Mouse (Mus musculus) v-Abl transformed pro-B cells (cell line): ENCODE measurements around the gene Nfix.

Experiments
- in situ Hi-C, 2 experiments: fragments of 400-800 bp; cut with MboI; formaldehyde crosslinking; loops; one replicate each; pipeline ENCODE4 v1.15.1; 2025; ENCODE audit not compliant: unreplicated experiment in 2 of 2

The Nfix gene

DNA sequence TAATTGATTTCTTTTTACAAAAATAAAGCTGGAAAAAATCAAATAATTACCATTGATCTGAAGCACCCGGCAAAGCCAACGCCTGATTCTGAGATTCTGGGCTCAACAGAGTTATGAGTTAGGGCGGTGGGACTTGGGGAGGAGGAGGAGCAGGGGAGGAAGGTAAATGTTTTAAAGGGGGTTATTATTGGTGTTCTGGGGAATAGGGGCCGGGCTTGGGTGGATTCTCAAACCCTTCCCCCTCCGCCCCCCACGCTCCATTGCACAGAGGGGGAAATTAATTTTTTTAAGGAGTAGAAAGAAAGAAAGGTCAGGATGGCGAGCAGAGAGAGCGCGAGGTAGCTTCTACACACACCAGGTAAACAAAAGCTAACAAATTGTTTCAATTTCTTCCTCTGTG, 26.8 kb downstream of the Nfix start:
- in situ Hi-C loops: loop anchor here in 1 of 2 experiments (25.0 kb wide), 1 partner anchor 386 kb away; the partner anchor contains the start of gene Cacna1a

GRCm38 (mm10) chr8:84772628-84773027, 27.5 kb downstream of the Nfix start:
- in situ Hi-C loops: loop anchor here in 1 of 2 experiments (25.0 kb wide), 1 partner anchor 385 kb away; the partner anchor contains the start of gene Cacna1a

GRCm38 (mm10) chr8:84771941-84772378, 28.2 kb downstream of the Nfix start:
- in situ Hi-C loops: loop anchor here in 1 of 2 experiments (25.0 kb wide), 1 partner anchor 385 kb away; the partner anchor contains the start of gene Cacna1a

DNA sequence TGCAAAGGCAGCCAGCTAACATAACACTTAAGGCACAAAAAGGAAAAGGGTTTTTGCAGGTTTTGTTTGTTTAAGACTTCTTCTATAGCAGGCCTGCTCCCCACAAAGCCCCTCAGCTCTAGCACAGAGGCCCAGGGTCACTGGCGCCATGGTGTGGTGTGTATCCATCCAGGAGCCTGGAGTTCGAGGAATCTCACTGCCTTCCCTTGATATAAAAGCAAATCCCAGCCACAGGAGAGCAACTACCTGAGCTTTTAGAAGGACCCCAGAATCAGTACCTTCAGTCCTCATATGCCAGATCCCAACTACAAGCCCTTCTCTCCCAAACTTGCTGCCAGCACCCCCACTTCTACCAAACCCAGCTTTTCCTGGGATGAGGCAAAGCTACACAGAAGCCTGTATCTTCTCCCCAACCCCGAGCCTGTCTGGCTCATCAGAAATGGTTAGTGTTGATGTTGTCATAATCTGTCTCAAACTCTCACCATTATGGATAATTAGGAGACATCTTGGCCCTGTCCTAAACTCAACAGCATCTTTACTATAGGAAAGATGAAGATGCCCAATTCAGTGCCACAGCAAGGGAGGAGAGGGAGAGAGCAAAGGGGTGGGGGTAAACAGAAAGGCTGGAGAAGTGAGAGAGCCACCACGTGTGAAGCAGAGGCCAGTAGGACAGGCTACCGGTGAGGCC, 29.0 kb downstream of the Nfix start:
- in situ Hi-C loops: loop anchor here in 1 of 2 experiments (25.0 kb wide), 1 partner anchor 384 kb away; the partner anchor contains the start of gene Cacna1a

- in situ Hi-C loops: loop anchor here in 1 of 2 experiments (25.0 kb wide), 1 partner anchor 383 kb away; the partner anchor contains the start of gene Cacna1a
Measured at GRCm38 (mm10) chr8:84770100-84770953, 29.8 kb downstream of the Nfix start.

GRCm38 (mm10) chr8:84769324-84769723, 30.8 kb downstream of the Nfix start:
- in situ Hi-C loops: loop anchor here in 1 of 2 experiments (25.0 kb wide), 1 partner anchor 382 kb away; the partner anchor contains the start of gene Cacna1a

GRCm38 (mm10) chr8:84768343-84769095, 31.6 kb downstream of the Nfix start:
- in situ Hi-C loops: loop anchor here in 1 of 2 experiments (25.0 kb wide), 1 partner anchor 381 kb away; the partner anchor contains the start of gene Cacna1a

GRCm38 (mm10) chr8:84767221-84767620, 32.9 kb downstream of the Nfix start:
- in situ Hi-C loops: loop anchor here in 1 of 2 experiments (25.0 kb wide), 1 partner anchor 380 kb away; the partner anchor contains the start of gene Cacna1a

DNA sequence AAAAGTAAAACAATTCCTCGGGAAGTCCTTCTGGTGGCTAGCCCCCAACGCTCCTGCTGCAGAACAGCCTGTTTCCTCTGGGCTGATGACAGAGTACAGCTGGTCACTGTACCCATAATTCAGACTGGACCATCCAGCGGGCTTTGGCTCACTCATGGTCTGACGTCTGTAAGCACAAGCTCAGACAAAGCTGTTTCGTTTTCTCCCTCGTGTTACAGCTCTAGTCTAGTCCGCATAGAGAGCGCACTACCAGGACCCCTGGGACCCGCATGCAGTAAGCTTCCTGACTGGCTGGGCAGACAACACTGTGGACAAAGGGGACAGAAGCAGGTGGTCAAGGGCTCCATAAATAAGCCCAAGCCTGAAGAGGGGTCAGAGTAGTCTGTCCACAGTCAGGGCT, 33.7 kb downstream of the Nfix start:
- in situ Hi-C loops: loop anchor here in 1 of 2 experiments (25.0 kb wide), 1 partner anchor 379 kb away; the partner anchor contains the start of gene Cacna1a

- in situ Hi-C loops: loop anchor here in 1 of 2 experiments (25.0 kb wide), 1 partner anchor 378 kb away; the partner anchor contains the start of gene Cacna1a
Measured at GRCm38 (mm10) chr8:84765629-84766028, 34.5 kb downstream of the Nfix start.

DNA sequence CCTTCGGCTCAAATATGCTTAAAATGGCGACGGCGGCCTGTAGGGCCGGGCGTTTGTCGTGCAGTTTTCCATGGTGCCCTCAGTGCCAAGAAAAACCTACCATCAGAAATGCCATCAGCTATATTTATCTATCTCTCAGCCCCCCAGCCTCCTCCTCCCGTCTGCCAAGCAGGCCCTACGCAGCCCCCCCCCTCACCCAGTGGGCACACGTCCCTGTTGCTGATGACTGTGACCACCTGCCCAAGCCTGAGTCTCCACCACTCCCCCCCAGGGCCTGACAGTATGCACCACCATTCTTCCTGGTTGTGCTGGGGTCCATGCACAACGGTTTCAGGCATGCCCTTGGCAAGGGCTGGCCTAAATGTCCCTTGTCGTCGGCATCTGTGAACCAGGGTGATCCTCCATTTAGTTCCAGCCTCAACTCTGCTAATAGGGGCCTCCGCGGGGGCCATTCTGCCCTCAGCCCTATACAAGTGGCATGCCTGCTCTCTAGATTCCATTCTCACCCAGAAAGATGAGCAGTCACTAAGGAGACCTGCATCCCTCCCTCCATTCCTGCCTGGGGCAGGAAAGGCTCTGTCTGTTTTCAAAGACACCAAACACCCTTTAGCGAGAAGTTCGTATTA, 35.2 kb downstream of the Nfix start:
- in situ Hi-C loops: loop anchor here in 1 of 2 experiments (25.0 kb wide), 1 partner anchor 378 kb away; the partner anchor contains the start of gene Cacna1a

DNA sequence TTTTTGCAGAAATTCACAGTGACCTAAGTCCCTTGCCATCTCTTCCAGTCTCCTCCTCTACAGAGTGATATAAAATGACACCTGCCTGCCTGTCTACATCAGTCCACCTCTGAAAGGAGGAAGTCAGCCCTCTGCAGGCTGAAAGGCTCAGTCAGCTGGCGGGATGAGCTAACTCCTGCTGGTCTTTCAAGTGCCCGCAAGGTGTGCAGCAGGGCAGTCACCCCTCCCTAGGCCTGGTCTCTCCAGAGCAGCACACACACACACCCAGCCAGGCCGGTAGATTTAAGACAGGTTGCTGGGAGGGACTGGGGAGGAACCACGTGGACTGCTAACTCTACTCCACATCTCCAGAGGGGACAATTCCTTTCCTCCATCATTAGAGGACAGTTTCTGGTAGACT, 36.0 kb downstream of the Nfix start:
- in situ Hi-C loops: loop anchor here in 1 of 2 experiments (25.0 kb wide), 1 partner anchor 377 kb away; the partner anchor contains the start of gene Cacna1a

DNA sequence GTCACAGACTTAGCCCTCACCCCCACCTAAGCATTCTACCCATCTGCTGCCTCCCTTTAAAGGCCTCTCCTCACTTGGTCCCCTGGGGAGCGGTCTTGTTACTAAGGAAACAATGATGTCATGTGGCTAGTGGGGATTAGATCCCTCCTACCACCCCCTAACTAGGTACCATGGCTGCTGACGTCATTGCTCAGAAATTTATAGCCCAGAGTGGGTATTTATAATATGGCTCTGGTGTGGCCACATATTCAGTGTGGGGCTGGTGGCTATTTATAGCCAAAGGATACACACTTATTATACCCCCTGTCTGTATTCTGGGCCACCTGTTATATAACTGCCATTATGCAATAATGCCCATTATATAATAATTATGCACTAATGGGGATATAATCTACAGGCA, 39.2 kb downstream of the Nfix start:
- in situ Hi-C loops: loop anchor here in 1 of 2 experiments (25.0 kb wide), 1 partner anchor 374 kb away; the partner anchor contains the start of gene Cacna1a

DNA sequence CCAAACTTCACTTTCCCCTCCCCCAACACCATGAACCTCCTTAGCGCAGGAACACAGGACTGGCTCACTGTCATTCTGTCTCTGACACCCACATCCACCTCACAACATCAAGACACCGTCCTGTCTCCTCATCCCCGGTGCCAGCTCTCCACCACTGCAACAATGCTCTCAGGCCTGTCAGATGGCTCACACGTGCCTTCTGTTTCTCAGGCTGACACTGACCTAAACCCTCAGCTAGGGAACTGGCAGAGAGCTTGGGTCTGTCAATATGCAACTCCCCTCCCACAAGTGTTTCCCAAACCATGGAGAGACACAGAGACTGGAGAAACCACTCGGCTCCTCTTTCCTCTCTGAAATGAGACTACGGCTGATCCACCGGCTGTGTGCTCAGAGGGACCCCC, 39.7 kb downstream of the Nfix start:
- in situ Hi-C loops: loop anchor here in 1 of 2 experiments (25.0 kb wide), 1 partner anchor 373 kb away; the partner anchor contains the start of gene Cacna1a

GRCm38 (mm10) chr8:84759718-84760117, 40.4 kb downstream of the Nfix start:
- in situ Hi-C loops: loop anchor here in 1 of 2 experiments (25.0 kb wide), 1 partner anchor 372 kb away; the partner anchor contains the start of gene Cacna1a

GRCm38 (mm10) chr8:84759126-84759525, 41.0 kb downstream of the Nfix start:
- in situ Hi-C loops: loop anchor here in 1 of 2 experiments (25.0 kb wide), 1 partner anchor 372 kb away; the partner anchor contains the start of gene Cacna1a

GRCm38 (mm10) chr8:84758308-84758707, 41.8 kb downstream of the Nfix start:
- in situ Hi-C loops: loop anchor here in 1 of 2 experiments (25.0 kb wide), 1 partner anchor 371 kb away; the partner anchor contains the start of gene Cacna1a

GRCm38 (mm10) chr8:84757501-84757900, 42.6 kb downstream of the Nfix start:
- in situ Hi-C loops: loop anchor here in 1 of 2 experiments (25.0 kb wide), 1 partner anchor 370 kb away; the partner anchor contains the start of gene Cacna1a
